Mouse (Mus musculus) thymus, adult 2 months (tissue): Measurements from ENCODE around the gene Ankrd13b.

ENCODE experiments used
- CTCF ChIP-seq: fragments of 200-500 bp; IDR thresholded peaks from 2 replicates; pipeline ENCODE4 v1.5.1; 2012; ENCODE audit warnings: mild to moderate bottlenecking, control low read depth, low read length, moderate library complexity, borderline replicate concordance; ENCODE audit not compliant: control insufficient read depth, poor library complexity, insufficient read depth; ENCODE audit errors: extremely low read depth
- POLR2A ChIP-seq: fragments of 200-500 bp; IDR thresholded peaks from 2 replicates; pipeline ENCODE4 v1.6.1; 2012; ENCODE audit warnings: mild to moderate bottlenecking, low read length, control low read depth, moderate library complexity; ENCODE audit not compliant: control insufficient read depth, poor library complexity, insufficient read depth; ENCODE audit errors: extremely low read depth

DNA sequence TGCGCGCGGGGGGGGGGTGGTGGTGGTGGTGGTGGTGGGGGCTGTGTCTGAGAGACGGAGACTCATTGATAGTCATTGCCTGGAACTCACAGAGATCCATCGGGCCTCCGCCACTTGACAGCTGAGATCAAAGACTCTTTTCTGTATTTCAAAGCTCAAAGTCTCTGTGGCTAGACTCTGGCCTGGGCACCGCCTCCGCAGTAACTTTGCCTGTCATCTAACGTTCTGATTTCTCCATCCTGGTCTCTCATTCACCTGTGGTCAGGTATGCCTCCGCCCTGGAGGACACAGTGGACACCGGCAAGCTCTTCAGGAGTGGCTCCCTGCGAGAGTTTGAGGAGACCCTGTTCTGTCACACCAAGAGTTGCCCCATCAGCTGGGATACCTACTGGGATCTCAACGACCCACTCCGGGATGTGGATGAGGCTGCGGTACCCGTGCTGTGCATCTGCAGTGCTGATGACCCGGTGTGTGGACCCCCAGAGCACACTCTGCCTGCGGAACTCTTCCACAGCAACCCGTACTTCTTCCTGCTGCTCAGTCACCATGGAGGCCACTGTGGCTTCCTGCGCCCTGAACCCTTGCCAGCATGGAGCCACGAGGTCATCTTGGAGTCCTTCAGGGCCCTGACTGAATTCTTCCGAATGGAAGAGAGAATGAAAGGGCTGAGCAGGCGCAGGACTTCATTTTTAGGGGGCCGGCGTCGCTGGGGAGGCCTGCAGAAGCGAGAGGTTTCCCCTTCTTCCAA is 28.7 kb upstream of the Ankrd13b start:
- TF ChIP-seq CTCF (no peak), POLR2A (no peak)
